Mouse (Mus musculus) bone marrow macrophage, adult 2 months (primary cell): ENCODE results near the gene 1500015O10Rik.

ENCODE experiments used
- CTCF ChIP-seq: IDR thresholded peaks from 2 replicates; pipeline ENCODE4 v1.5.1; 2012; ENCODE audit warnings: low read depth, mild to moderate bottlenecking, low read length, moderate library complexity
- POLR2A ChIP-seq: IDR thresholded peaks from 2 replicates; pipeline ENCODE4 v1.6.1; 2012; ENCODE audit warnings: mild to moderate bottlenecking, low read depth, low read length, borderline replicate concordance

GRCm38 (mm10) chr1:43737812-43738518 lies 7.6 kb downstream of the 1500015O10Rik start:
- TF ChIP-seq CTCF: no peak
- no peak for TF ChIP-seq POLR2A
